Mouse (Mus musculus) neural tube, postnatal 0 days (tissue): ENCODE measurements around the gene Atpif1. TPM values are rescaled to one million over a fixed set of nuclear protein-coding genes. Genes with fewer than 3 reads are reported as not detected.

ENCODE experiments used
- polyA plus RNA-seq: library from polyadenylated mRNA; unstranded; fragments of >200 nt; fragmentation: Nextera tagmentation; extraction: Ambion mirVana; gene quantifications from 2 replicates; pipeline ENCODE4 v1.2.1, GENCODE M21; 2015

Gene Atpif1
- 1,673 and 1,697 TPM in 2 replicates for polyA plus RNA-seq

DNA sequence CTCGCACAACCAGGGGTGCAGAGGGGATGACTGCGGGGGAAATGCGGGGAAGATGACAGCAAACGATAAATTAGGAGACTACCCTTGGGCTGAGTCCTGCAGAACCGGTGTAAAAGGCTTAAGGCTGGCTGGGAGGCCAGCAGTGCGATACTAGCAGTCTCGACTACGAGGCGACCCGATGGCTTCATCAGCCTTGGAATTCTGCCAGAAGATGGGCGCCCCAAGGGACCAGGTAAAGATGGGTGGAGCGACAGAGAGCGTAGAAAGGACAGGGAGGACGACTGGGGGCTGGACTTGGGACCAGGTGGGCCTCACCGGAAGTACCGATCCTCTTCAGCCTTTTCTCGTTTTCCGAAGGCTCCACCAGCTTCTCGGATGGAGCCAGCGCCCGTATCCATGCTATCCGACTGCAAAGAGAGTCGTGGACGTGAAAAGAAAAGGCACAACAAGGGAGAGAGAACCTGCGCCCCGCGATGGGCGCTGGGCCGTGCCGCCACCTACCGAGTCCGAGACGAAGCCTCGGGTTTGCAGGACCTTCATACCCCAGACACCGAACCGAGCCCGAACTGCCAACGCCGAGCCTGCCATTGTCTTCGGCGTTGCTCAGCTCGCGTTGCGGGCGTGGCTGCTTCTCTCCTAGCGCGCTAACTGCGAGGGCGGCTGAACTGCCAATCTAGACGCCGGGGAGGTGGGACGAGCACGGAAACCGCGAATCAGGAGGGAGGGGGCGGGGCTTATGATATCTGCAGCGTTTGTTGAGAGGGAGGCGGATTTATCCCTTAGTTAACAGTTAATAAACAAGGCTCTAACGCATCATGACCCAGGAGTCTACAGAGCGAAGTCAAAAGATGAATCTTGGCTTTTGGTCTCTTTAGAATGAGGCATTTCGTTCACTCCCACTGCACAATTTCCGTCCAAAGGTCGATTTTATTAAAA, at the start of gene Atpif1:
Gene Atpif1, minus strand, starts transcription at position 679 of the 936 bp plus-strand sequence.

DNA sequence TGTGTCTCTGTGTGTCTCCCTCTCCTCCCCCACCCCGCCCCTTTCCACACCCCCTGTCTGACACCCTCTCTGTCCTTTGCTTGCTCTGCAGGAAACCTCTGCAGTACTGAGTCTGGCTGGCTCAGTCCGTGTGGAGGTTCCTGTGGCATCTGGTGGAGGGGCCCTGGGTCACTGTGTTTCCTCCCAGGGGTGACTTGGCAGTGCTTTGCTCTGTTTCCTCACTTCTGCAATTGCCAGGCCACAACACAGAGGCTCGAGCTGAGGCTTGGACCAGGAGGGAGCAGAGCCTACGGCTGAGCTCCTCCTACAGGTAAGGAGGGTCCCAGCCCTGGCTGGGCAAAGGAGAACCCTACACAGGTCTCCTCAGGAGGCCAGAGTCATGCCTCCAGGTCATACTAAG, 30.5 kb upstream of the Atpif1 start, which contains the start of gene Ptafr:
Gene Ptafr, plus strand, starts transcription at position 103 of the 400 bp plus-strand sequence.

DNA sequence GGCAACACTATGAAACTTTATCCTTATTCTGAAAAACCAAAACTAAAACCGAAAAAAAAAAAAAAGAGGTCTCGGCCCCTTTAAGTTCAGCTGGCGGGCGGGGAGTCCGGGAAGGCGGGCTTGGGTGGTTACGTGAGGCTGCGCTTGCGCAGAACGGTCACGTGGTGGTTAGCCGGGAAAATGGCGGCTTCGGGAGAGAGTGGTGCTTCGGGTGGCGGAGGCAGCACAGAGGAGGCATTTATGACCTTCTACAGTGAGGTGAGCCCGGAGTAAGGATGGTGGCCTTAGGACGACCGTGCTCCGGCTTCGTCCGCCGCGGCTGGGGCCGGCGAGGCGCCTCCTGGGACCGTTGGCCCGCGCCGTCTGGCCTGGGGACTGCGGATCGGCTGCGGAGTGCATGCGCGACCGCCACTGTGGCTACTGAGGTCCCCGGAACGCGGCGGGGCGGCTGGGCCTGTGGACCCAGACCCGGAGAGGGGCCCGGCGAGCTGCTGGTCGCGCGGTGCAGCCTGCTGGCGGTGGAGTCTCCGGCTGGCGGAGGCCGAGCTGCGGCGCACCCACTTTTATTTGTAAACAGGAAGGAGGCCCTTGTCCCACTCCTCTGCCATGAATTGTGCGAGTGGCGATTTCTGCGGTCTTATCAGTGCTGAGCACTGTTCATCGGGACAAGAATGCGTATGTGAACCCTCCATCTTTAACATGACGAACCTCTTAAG, 2.1 kb upstream of the Atpif1 start, which contains the start of gene Dnajc8:
Gene Dnajc8, plus strand, starts transcription at position 145 of the 716 bp plus-strand sequence.

DNA sequence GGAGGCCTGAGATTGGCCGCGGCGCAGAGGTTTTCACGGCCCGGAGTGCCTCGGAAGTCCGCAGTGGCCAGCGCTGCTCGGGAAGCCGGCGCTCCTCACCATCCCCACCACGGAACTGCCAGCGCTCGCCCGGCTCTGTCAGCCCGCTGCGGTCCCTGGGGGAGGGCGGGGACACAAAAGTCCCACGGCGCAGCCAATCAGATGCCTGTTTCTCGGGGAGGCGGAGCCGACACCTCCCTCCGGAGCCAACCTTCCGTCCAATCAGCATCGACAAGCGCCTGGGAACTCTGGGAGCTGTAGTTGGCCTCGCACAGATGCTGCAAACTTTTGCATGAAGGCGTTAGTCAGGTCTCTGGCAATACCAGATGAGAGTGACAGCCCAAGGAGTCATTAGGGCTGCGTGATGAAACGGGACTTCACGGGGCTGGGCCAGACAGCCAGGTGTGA, 23.1 kb downstream of the Atpif1 start, which contains the start of gene Sesn2:
Gene Sesn2, minus strand, starts transcription at position 150 of the 447 bp plus-strand sequence.

Other genes starting within 250 kb of the Atpif1 start
- gene Rab42, start 230.3 kb downstream of the Atpif1 start, polyA plus RNA-seq = 6.8 and 7.2 TPM in 2 replicates
- gene Trnau1ap, start 204.1 kb downstream of the Atpif1 start, polyA plus RNA-seq = 66.7 and 68.6 TPM in 2 replicates
- 17.7 and 18.7 TPM in 2 replicates for gene Rcc1, start 180.1 kb downstream of the Atpif1 start, polyA plus RNA-seq
- gene Phactr4, start 111.2 kb downstream of the Atpif1 start, polyA plus RNA-seq = 4.2 and 5.4 TPM in 2 replicates
- gene Med18, start 69.7 kb downstream of the Atpif1 start, polyA plus RNA-seq = 11.6 and 13.3 TPM in 2 replicates
- 20.9 and 21.0 TPM in 2 replicates for gene Sesn2, start 23.2 kb downstream of the Atpif1 start, polyA plus RNA-seq
- 134 and 151 TPM in 2 replicates for gene Dnajc8, start 1.9 kb upstream of the Atpif1 start, polyA plus RNA-seq
- gene Ptafr, start 30.4 kb upstream of the Atpif1 start, polyA plus RNA-seq = 0.74 and 1.0 TPM in 2 replicates
- gene Eya3, start 105.3 kb upstream of the Atpif1 start, polyA plus RNA-seq = 6.5 and 6.9 TPM in 2 replicates
- 6.4 and 8.7 TPM in 2 replicates for gene Xkr8, start 198.9 kb upstream of the Atpif1 start, polyA plus RNA-seq
- gene Smpdl3b, start 223.6 kb upstream of the Atpif1 start, polyA plus RNA-seq = 1.5 TPM in 2 replicates
- gene Rpa2, start 234.7 kb upstream of the Atpif1 start, polyA plus RNA-seq = 30.8 and 33.0 TPM in 2 replicates